Mouse (Mus musculus): ENCODE data around the gene Adamts2. TPM values are rescaled to one million over a fixed set of nuclear protein-coding genes. Genes with fewer than 3 reads are reported as not detected.

Adamts2 gene
- polyA plus RNA-seq (2015; fragmentation: Nextera tagmentation; extraction: Ambion mirVana) = 11.5 and 15.3 TPM in 2 replicates

DNA sequence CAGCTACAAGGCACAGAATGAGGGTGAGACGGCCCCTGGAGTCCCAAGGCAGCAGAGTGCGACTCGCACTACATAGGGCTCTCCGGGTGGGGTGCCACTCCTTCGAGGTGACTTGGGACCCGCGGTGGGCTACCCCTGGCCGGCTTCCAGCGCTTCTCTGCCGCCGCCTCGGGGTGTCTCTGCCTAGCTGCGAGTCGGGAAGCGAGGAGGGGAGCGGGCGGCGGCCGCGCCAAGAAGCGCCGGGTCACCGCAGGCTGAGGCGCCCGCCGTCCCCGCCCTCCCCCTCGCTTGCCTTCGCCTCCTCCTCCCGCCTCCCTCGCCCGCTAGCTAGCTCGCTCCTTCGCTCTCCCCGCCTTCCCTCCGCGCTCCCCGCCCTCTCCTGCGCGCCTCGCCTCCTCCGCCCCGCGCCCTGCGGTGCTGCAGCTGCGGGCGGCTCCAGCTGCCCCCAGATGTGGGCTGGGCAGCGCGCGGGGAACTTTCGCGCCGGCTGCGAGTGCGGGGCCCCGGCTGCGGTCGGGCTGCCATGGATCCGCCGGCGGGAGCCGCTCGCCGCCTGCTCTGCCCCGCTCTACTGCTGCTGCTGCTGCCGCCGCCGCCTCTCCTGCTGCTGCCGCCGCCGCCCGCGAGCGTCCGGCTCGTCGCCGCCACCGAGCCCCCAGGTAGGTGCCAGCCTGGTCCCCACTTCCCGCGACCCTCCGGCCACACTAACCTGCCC is at the start of gene Adamts2:
Adamts2 (plus strand) TSS at position 444 of the 715 bp plus-strand sequence.

DNA sequence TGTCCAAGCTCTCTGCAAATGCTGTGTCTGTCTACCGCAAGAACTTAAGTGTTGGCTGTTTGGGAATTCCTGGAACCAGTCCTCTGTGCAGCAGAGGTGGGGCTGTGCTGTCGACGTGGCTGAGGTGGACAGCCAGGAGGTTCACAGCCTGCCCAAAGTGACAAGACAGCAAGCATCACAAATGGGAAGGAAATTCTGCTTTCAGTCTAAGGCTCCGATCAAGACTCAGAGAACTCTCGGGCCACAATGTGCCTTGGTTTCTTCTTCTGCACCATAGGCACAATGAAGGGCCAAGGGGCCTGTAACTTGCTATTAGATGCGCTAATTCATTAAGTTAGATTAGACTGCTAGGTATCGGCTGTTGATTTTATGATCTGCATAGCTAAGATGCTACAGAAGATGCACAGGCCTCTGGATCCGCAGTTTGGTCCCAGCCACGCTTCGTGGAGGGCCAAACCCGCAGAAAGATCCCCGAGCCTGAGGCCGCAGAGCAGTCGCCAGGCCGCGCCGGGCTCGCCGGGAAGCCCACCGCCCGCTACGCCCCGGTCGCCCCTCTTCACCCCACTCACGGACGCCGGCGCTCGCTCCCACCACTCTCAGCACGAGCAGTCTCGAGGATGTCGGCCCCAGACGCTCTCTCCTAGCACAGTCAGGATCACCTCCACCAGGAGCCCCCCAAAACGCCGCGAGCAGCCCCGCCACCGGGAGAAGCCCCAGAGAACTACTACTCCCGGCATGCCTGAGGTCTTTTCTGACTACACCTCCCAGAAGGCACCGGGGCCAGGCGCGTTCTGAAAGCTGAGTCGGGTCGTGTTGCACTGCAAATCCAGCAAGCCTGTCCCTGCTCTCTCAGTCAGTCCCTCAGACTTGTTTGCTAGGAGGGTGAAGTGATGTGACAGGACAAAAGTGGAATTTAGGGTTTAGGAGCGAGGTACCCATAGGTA is 225.4 kb downstream of the Adamts2 start, which contains the start of gene Zfp354c:
Zfp354c (minus strand) TSS at position 715 of the 944 bp plus-strand sequence.

DNA sequence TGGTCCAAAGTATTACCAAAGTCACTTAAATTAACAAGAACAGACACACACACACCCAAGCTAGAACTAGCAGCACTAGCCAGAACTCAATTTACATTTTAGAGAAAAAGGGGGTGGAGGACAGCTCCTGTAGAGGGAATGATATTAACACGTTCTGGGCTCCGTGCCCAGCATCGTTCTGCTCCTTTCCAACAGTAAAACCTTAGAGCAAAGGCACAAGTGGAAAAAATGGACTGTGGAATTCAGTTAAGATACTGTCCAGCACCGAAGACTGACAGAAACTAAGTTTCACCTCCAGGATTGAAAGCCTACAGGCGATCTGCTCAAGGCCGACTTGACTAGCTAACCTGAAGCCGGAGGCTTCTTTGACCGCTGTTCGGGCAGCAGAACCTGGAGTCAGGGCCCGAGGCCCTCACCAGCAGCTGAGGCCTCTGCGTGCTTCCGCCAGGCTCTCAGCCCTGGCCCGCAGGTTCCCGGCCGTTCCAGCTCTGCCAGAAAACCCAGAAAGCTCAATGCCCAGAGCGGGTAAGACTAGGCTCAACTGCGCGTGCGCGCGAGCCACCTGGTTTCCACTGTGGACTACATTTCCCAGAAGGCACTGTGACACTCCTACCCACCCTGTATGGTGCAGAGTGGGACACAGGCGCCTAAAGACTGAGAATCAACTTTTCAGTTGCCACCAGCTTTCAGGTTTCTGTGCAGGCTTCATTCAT is 239.3 kb downstream of the Adamts2 start, which contains the start of gene Zfp879:
Zfp879 (minus strand) TSS at position 530 of the 713 bp plus-strand sequence.

DNA sequence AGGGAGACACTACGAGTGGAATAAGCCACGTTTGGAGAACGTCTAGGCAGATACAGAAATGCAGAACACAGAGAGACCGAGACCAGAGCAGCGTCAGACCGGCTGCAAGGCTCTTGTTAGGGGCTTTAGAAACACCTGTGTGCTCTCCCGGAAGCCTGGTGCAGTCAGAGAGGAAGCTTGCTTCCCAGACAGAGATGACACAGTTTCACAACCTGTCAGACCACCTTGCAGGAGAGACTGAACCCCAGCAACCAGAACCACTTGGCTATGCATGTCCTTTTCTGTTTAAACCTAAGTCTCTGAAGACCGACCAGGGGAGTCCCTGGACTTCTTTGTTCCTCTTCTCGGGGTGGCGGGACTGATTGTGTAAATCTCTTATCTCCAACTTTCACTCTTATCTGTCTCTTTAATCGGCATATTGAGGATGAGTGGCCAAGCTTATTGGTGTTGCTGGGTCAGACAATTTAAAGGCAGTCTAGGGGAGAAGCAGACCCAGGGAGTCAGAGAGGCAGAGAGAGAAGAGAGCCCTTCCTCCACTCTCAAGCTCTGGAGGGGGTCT is 248.4 kb downstream of the Adamts2 start, which contains the start of gene Grm6:
Grm6 (plus strand) TSS at position 509 of the 559 bp plus-strand sequence.

Other genes starting within 250 kb of the Adamts2 start
- not detected in 2 replicates for gene Cby3, start 247.6 kb upstream of the Adamts2 start, polyA plus RNA-seq (2015; fragmentation: Nextera tagmentation; extraction: Ambion mirVana)
- gene Hnrnph1, start 225.1 kb upstream of the Adamts2 start, polyA plus RNA-seq (2015; fragmentation: Nextera tagmentation; extraction: Ambion mirVana) = 199 and 211 TPM in 2 replicates
- gene Rufy1, start 171.0 kb upstream of the Adamts2 start, polyA plus RNA-seq (2015; fragmentation: Nextera tagmentation; extraction: Ambion mirVana) = 8.8 and 11.7 TPM in 2 replicates
- gene Zfp354c, start 225.6 kb downstream of the Adamts2 start, polyA plus RNA-seq (2015; fragmentation: Nextera tagmentation; extraction: Ambion mirVana) = 2.7 and 5.4 TPM in 2 replicates
- gene Zfp879, start 239.5 kb downstream of the Adamts2 start, polyA plus RNA-seq (2015; fragmentation: Nextera tagmentation; extraction: Ambion mirVana) = 0.05 and 0.08 TPM in 2 replicates
- gene Grm6, start 248.6 kb downstream of the Adamts2 start, polyA plus RNA-seq (2015; fragmentation: Nextera tagmentation; extraction: Ambion mirVana) = 0.06 and 0.21 TPM in 2 replicates